Mouse (Mus musculus): ENCODE measurements around the gene Klk7. TPM values are rescaled to one million over a fixed set of nuclear protein-coding genes. Genes with fewer than 3 reads are reported as not detected.

Gene Klk7
- polyA plus RNA-seq, 1 experiment from 2014 or later = not detected

GRCm38 (mm10) chr7:43785286-43785685 lies 25.8 kb upstream of the Klk7 start:
- Histone ChIP-seq H3K27ac (ENCODE audit: low read depth, low read length) (no peak overlapping the region), H3K4me2 (ENCODE audit: low read depth, low read length, severe bottlenecking) (no peak overlapping the region), H3K9ac (ENCODE audit: low read length) (no peak overlapping the region), H3K4me3 (ENCODE audit: low read depth, low read length) (no peak overlapping the region), H3K27me3 (ENCODE audit: control insufficient read depth, insufficient read depth, low read length) (no peaks in the 10 kb centered on the region; the same call in 1 of the 2 replicates), H3K4me1 (replicated peaks; ENCODE audit: control insufficient read depth, insufficient read depth, low read length) (0 out of 2 replicates have a peak, but pooled peaks cover 2% of the 10 kb centered on the region), H3K36me3 (ENCODE audit: control insufficient read depth, insufficient read depth, low read length) (no peaks in the 10 kb centered on the region), H3K9me3 (ENCODE audit: control insufficient read depth, low read length) (no peaks in the 10 kb centered on the region)
- WGBS = 92% methylated on average over 1 of the region's 1 CpGs
- DNase-seq (ENCODE audit: low spot score) (peak; percentile 25), ATAC-seq (replicated peaks; ENCODE audit: low FRiP score) (no peak)

GRCm38 (mm10) chr7:43788096-43788495 lies 23.0 kb upstream of the Klk7 start:
- Histone ChIP-seq H3K9me3 (ENCODE audit: control insufficient read depth, low read length) (no peaks in the 10 kb centered on the region), H3K9ac (ENCODE audit: low read length) (no peak overlapping the region), H3K4me1 (replicated peaks; ENCODE audit: control insufficient read depth, insufficient read depth, low read length) (no peaks in the 10 kb centered on the region), H3K4me2 (ENCODE audit: low read depth, low read length, severe bottlenecking) (no peak overlapping the region), H3K36me3 (ENCODE audit: control insufficient read depth, insufficient read depth, low read length) (no peaks in the 10 kb centered on the region), H3K4me3 (ENCODE audit: low read depth, low read length) (no peak overlapping the region), H3K27me3 (ENCODE audit: control insufficient read depth, insufficient read depth, low read length) (no peaks in the 10 kb centered on the region), H3K27ac (ENCODE audit: low read depth, low read length) (no peak overlapping the region)
- ATAC-seq (replicated peaks; ENCODE audit: low FRiP score) (no peak), DNase-seq (ENCODE audit: low spot score) (no peak)
- 74% methylated on average over 3 of the region's 3 CpGs for WGBS

GRCm38 (mm10) chr7:43789295-43789694 lies 21.8 kb upstream of the Klk7 start:
- Histone ChIP-seq H3K36me3 (ENCODE audit: control insufficient read depth, insufficient read depth, low read length) (no peaks in the 10 kb centered on the region), H3K9me3 (ENCODE audit: control insufficient read depth, low read length) (no peaks in the 10 kb centered on the region), H3K4me1 (replicated peaks; ENCODE audit: control insufficient read depth, insufficient read depth, low read length) (no peaks in the 10 kb centered on the region), H3K4me2 (ENCODE audit: low read depth, low read length, severe bottlenecking) (no peak overlapping the region), H3K4me3 (ENCODE audit: low read depth, low read length) (no peak overlapping the region), H3K9ac (ENCODE audit: low read length) (no peak overlapping the region), H3K27me3 (ENCODE audit: control insufficient read depth, insufficient read depth, low read length) (no peaks in the 10 kb centered on the region), H3K27ac (ENCODE audit: low read depth, low read length) (no peak overlapping the region)
- DNase-seq (ENCODE audit: low spot score) (no peak), ATAC-seq (replicated peaks; ENCODE audit: low FRiP score) (no peak)
- 79% methylated on average over 2 of the region's 2 CpGs for WGBS

- Histone ChIP-seq H3K9ac (ENCODE audit: low read length) (no peak within 1 kb of the TSS), H3K4me1 (replicated peaks; ENCODE audit: control insufficient read depth, insufficient read depth, low read length) (no peaks in the 10 kb centered on the region), H3K4me3 (ENCODE audit: low read depth, low read length) (no peak within 1 kb of the TSS), H3K27me3 (ENCODE audit: control insufficient read depth, insufficient read depth, low read length) (peaks cover 6% of the 10 kb centered on the region), H3K4me2 (ENCODE audit: low read depth, low read length, severe bottlenecking) (no peak within 1 kb of the TSS), H3K36me3 (ENCODE audit: control insufficient read depth, insufficient read depth, low read length) (no peaks in the 10 kb centered on the region), H3K9me3 (ENCODE audit: control insufficient read depth, low read length) (no peaks in the 10 kb centered on the region), H3K27ac (ENCODE audit: low read depth, low read length) (no peak within 1 kb of the TSS)
- 83% methylated on average over 7 of the region's 7 CpGs for WGBS
- ATAC-seq (replicated peaks; ENCODE audit: low FRiP score) (no peak), DNase-seq (ENCODE audit: low spot score) (no peak)
Measured at GRCm38 (mm10) chr7:43791591-43791990, 19.5 kb upstream of the Klk7 start, which contains the start of gene Klk9. TSS of gene Klk9 (plus strand) at chr7:43791891.

GRCm38 (mm10) chr7:43796355-43796754 lies 14.7 kb upstream of the Klk7 start:
- Histone ChIP-seq H3K9me3 (ENCODE audit: control insufficient read depth, low read length) (no peaks in the 10 kb centered on the region), H3K9ac (ENCODE audit: low read length) (no peak overlapping the region), H3K27ac (ENCODE audit: low read depth, low read length) (no peak overlapping the region), H3K27me3 (ENCODE audit: control insufficient read depth, insufficient read depth, low read length) (peaks cover 12% of the 10 kb centered on the region), H3K4me1 (replicated peaks; ENCODE audit: control insufficient read depth, insufficient read depth, low read length) (no peaks in the 10 kb centered on the region), H3K4me3 (ENCODE audit: low read depth, low read length) (peak overlapping the region; percentile 37; the same call in 1 of the 2 replicates), H3K4me2 (ENCODE audit: low read depth, low read length, severe bottlenecking) (peak overlapping the region; percentile 79), H3K36me3 (ENCODE audit: control insufficient read depth, insufficient read depth, low read length) (no peaks in the 10 kb centered on the region)
- ATAC-seq (replicated peaks; ENCODE audit: low FRiP score) = no peak
- 8% methylated on average over 8 of the region's 8 CpGs for WGBS
- DNase-seq (ENCODE audit: low spot score) = no peak

GRCm38 (mm10) chr7:43797333-43797769 lies 13.7 kb upstream of the Klk7 start, which contains the start of gene Klk8:
TSS of gene Klk8 (plus strand) at chr7:43797577.
- Histone ChIP-seq H3K27ac (ENCODE audit: low read depth, low read length) (no peak within 1 kb of the TSS), H3K4me3 (ENCODE audit: low read depth, low read length) (peak within 1 kb of the TSS; percentile 37), H3K4me1 (replicated peaks; ENCODE audit: control insufficient read depth, insufficient read depth, low read length) (no peaks in the 10 kb centered on the region), H3K9me3 (ENCODE audit: control insufficient read depth, low read length) (no peaks in the 10 kb centered on the region), H3K9ac (ENCODE audit: low read length) (peak within 1 kb of the TSS; percentile 33), H3K27me3 (ENCODE audit: control insufficient read depth, insufficient read depth, low read length) (peaks cover 12% of the 10 kb centered on the region), H3K36me3 (ENCODE audit: control insufficient read depth, insufficient read depth, low read length) (no peaks in the 10 kb centered on the region), H3K4me2 (ENCODE audit: low read depth, low read length, severe bottlenecking) (peak within 1 kb of the TSS; percentile 79)
- under 1% methylated on average over 28 of the region's 28 CpGs for WGBS
- ATAC-seq (replicated peaks; ENCODE audit: low FRiP score) (peak; percentile 51), DNase-seq (ENCODE audit: low spot score) (peak; percentile 65)

- Histone ChIP-seq H3K9ac (ENCODE audit: low read length) (no peak overlapping the region; the same call in 1 of the 2 replicates), H3K27ac (ENCODE audit: low read depth, low read length) (no peak overlapping the region), H3K27me3 (ENCODE audit: control insufficient read depth, insufficient read depth, low read length) (peaks cover 12% of the 10 kb centered on the region), H3K9me3 (ENCODE audit: control insufficient read depth, low read length) (no peaks in the 10 kb centered on the region), H3K4me2 (ENCODE audit: low read depth, low read length, severe bottlenecking) (peak overlapping the region; percentile 79), H3K36me3 (ENCODE audit: control insufficient read depth, insufficient read depth, low read length) (no peaks in the 10 kb centered on the region), H3K4me3 (ENCODE audit: low read depth, low read length) (peak overlapping the region; percentile 37; the same call in 1 of the 2 replicates), H3K4me1 (replicated peaks; ENCODE audit: control insufficient read depth, insufficient read depth, low read length) (no peaks in the 10 kb centered on the region)
- no peak for DNase-seq (ENCODE audit: low spot score)
- 38% methylated on average over 13 of the region's 13 CpGs for WGBS
- ATAC-seq (replicated peaks; ENCODE audit: low FRiP score) = 0 out of 2 replicates have a peak, but pooled peaks have one; percentile 24
Measured at GRCm38 (mm10) chr7:43797844-43798462, 13.1 kb upstream of the Klk7 start.

GRCm38 (mm10) chr7:43799876-43800275 lies 11.2 kb upstream of the Klk7 start:
- Histone ChIP-seq H3K27ac (ENCODE audit: low read depth, low read length) (no peak overlapping the region), H3K9ac (ENCODE audit: low read length) (no peak overlapping the region), H3K4me1 (replicated peaks; ENCODE audit: control insufficient read depth, insufficient read depth, low read length) (no peaks in the 10 kb centered on the region), H3K36me3 (ENCODE audit: control insufficient read depth, insufficient read depth, low read length) (no peaks in the 10 kb centered on the region), H3K9me3 (ENCODE audit: control insufficient read depth, low read length) (no peaks in the 10 kb centered on the region), H3K4me2 (ENCODE audit: low read depth, low read length, severe bottlenecking) (no peak overlapping the region), H3K27me3 (ENCODE audit: control insufficient read depth, insufficient read depth, low read length) (peaks cover 12% of the 10 kb centered on the region), H3K4me3 (ENCODE audit: low read depth, low read length) (no peak overlapping the region)
- 82% methylated on average over 7 of the region's 7 CpGs for WGBS
- ATAC-seq (replicated peaks; ENCODE audit: low FRiP score) (no peak), DNase-seq (ENCODE audit: low spot score) (no peak)

GRCm38 (mm10) chr7:43815211-43815610 lies 4.1 kb downstream of the Klk7 start:
- Histone ChIP-seq H3K27me3 (ENCODE audit: control insufficient read depth, insufficient read depth, low read length) (no peaks in the 10 kb centered on the region), H3K36me3 (ENCODE audit: control insufficient read depth, insufficient read depth, low read length) (no peaks in the 10 kb centered on the region), H3K4me1 (replicated peaks; ENCODE audit: control insufficient read depth, insufficient read depth, low read length) (no peaks in the 10 kb centered on the region), H3K4me3 (ENCODE audit: low read depth, low read length) (no peak overlapping the region), H3K9me3 (ENCODE audit: control insufficient read depth, low read length) (no peaks in the 10 kb centered on the region), H3K9ac (ENCODE audit: low read length) (no peak overlapping the region), H3K27ac (ENCODE audit: low read depth, low read length) (no peak overlapping the region), H3K4me2 (ENCODE audit: low read depth, low read length, severe bottlenecking) (no peak overlapping the region)
- no peak for DNase-seq (ENCODE audit: low spot score)
- ATAC-seq (replicated peaks; ENCODE audit: low FRiP score) = no peak
- 89% methylated on average over 7 of the region's 7 CpGs for WGBS

Data from forebrain, embryonic 11.5 days (tissue).